Mouse (Mus musculus) ES-E14 (cell line): ENCODE data around the gene Pax5.

Experiments
- CHD2 ChIP-seq: IDR thresholded peaks from 2 replicates; pipeline ENCODE4 v1.6.1; 2014; ENCODE audit warnings: mild to moderate bottlenecking, low read depth, low read length, inconsistent platforms
- MAFK ChIP-seq: IDR thresholded peaks from 2 replicates; pipeline ENCODE4 v1.6.1; 2014; ENCODE audit warnings: mild to moderate bottlenecking, low read depth, low read length, inconsistent platforms; ENCODE audit not compliant: insufficient read depth
- ZC3H11A ChIP-seq: IDR thresholded peaks from 2 replicates; pipeline ENCODE4 v1.6.1; 2012; ENCODE audit warnings: low read depth, mild to moderate bottlenecking, inconsistent platforms, low read length, borderline replicate concordance
- ZNF384 ChIP-seq: IDR thresholded peaks from 2 replicates; pipeline ENCODE4 v1.6.1; 2012; ENCODE audit warnings: low read depth, low read length, inconsistent platforms

GRCm38 (mm10) chr4:44605453-44605852 is 104.8 kb downstream of the Pax5 start:
- TF ChIP-seq ZNF384 = no peak
- no peak for TF ChIP-seq ZC3H11A
- TF ChIP-seq CHD2 = no peak
- no peak for TF ChIP-seq MAFK
